Mouse (Mus musculus) hindbrain, embryonic 14.5 days (tissue): Measurements from ENCODE around the gene Tigd3. TPM values are rescaled to one million over a fixed set of nuclear protein-coding genes. Genes with fewer than 3 reads are reported as not detected.

Experiments used
- ATAC-seq: fragments of 200-750 bp; cut with Nextera tagmentation; 2 replicates; pipeline ENCODE4 v1.8.0; 2017; ENCODE audit warnings: moderate number of reproducible peaks, mild to moderate bottlenecking, moderate TSS enrichment, moderate library complexity; ENCODE audit not compliant: low FRiP score
- DNase-seq: peaks from one replicate; pipeline ENCODE4 v3.0.0-alpha.2; 2015; ENCODE audit warnings: low spot score
- H3K27ac ChIP-seq: fragments of 300-500 bp; sonication (generic); 2 replicates; pipeline ENCODE4 v1.5.1; 2014; ENCODE audit warnings: mild to moderate bottlenecking, moderate library complexity
- H3K27me3 ChIP-seq: fragments of 300-500 bp; sonication (generic); 2 replicates; pipeline ENCODE4 v1.6.1; 2014; ENCODE audit warnings: mild to moderate bottlenecking, low read length, mixed read lengths; ENCODE audit not compliant: control insufficient read depth, insufficient read depth
- H3K36me3 ChIP-seq: fragments of 300-500 bp; sonication (generic); replicated peaks from 2 replicates; pipeline ENCODE4 v1.6.1; 2014; ENCODE audit not compliant: control insufficient read depth, insufficient read depth
- H3K4me1 ChIP-seq: fragments of 300-500 bp; sonication (generic); replicated peaks from 2 replicates; pipeline ENCODE4 v1.6.1; 2014; ENCODE audit warnings: antibody characterized with exemption, low read length, mixed read lengths; ENCODE audit not compliant: control insufficient read depth, insufficient read depth
- H3K4me2 ChIP-seq: fragments of 300-500 bp; sonication (generic); replicated peaks from 2 replicates; pipeline ENCODE4 v1.6.1; 2014; ENCODE audit warnings: mild to moderate bottlenecking, moderate library complexity
- H3K4me3 ChIP-seq: fragments of 300-500 bp; sonication (generic); replicated peaks from 2 replicates; pipeline ENCODE4 v1.5.1; 2014; ENCODE audit warnings: mild to moderate bottlenecking, low read length
- H3K9ac ChIP-seq: fragments of 300-500 bp; sonication (generic); 2 replicates; pipeline ENCODE4 v1.6.1; 2014
- H3K9me3 ChIP-seq: fragments of 300-500 bp; sonication (generic); 2 replicates; pipeline ENCODE4 v1.6.1; 2016; ENCODE audit warnings: low read length; ENCODE audit not compliant: control insufficient read depth
- WGBS: fragments of 180-500 bp; shearing (Covaris S2); extraction: QIAGEN DNeasy Blood & Tissue Kit; methylation state at CpG from one replicate; pipeline ENCODE4 v1.1.7; 2014; 5-methylcytosine and 5-hydroxymethylcytosine counted together
- polyA plus RNA-seq: library from polyadenylated mRNA; unstranded; fragments of >200 nt; fragmentation: Nextera tagmentation; extraction: Ambion mirVana; gene quantifications from 2 replicates; pipeline ENCODE4 v1.2.1, GENCODE M21; 2014

The Tigd3 gene
- polyA plus RNA-seq, 1 experiment from 2014 or later: 9.4 TPM

DNA sequence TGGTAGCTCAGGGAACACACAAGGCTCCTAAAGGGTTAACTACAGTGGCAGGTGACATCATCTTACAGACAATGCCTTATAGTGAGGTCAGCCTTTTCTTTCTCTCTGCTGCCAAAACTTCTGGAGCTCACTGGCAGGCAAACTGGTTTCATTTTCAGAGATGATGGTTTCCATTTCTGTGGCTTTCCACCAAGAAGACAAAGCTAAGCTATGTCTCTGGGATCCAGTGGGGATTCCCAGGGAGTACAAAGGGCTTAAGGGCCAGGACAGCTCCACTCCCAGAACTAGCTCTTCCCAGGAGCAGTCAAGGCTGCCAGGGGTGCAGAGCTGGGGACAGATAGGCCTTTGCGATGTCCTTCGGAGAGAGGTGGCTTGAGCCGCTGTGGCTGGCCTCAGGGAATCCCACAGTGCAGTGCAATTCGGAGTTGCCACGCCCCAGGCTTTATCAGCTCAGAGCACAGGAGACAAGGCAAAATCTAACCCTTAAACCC is 42.4 kb downstream of the Tigd3 start:
- peak overlapping the region; percentile 21; the same call in 1 of the 2 replicates for H3K9ac ChIP-seq
- WGBS: 78% methylated on average over 5 of the region's 5 CpGs
- no peak overlapping the region for H3K27ac ChIP-seq

DNA sequence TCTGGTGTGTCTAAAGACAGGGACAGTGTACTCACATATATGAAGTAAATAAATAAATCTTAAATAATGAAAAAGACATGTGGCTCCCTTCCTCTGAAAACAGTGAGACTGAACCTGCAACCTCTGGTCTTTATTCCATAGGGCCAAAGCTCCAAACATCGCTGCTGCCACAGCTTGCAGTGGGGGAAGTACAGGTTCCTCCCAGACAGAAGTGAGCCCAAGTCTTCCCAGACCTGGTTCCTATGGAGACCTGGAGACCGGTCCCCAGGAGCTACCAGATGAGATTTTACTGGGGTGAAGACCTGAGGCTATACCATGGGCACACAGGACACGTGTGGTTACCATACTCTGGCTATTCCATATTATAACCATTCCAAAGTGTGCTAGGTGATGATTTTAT is 43.1 kb downstream of the Tigd3 start:
- Histone ChIP-seq H3K4me1 (peaks cover 35% of the 10 kb centered on the region), H3K9me3 (no peaks in the 10 kb centered on the region), H3K36me3 (peaks cover 21% of the 10 kb centered on the region), H3K4me2 (no peak overlapping the region), H3K27ac (no peak overlapping the region), H3K4me3 (no peak overlapping the region), H3K27me3 (no peaks in the 10 kb centered on the region), H3K9ac (no peak overlapping the region)
- no peak for ATAC-seq
- 87% methylated on average over 3 of the region's 3 CpGs for WGBS
- DNase-seq: no peak

More for the DNA sequence above, 42.4 kb downstream of the Tigd3 start:
- Histone ChIP-seq H3K4me1 (peaks cover 28% of the 10 kb centered on the region), H3K4me3 (no peak overlapping the region), H3K4me2 (no peak overlapping the region), H3K36me3 (peaks cover 28% of the 10 kb centered on the region), H3K9me3 (no peaks in the 10 kb centered on the region), H3K27me3 (no peaks in the 10 kb centered on the region)
- DNase-seq (no peak), ATAC-seq (no peak)

DNA sequence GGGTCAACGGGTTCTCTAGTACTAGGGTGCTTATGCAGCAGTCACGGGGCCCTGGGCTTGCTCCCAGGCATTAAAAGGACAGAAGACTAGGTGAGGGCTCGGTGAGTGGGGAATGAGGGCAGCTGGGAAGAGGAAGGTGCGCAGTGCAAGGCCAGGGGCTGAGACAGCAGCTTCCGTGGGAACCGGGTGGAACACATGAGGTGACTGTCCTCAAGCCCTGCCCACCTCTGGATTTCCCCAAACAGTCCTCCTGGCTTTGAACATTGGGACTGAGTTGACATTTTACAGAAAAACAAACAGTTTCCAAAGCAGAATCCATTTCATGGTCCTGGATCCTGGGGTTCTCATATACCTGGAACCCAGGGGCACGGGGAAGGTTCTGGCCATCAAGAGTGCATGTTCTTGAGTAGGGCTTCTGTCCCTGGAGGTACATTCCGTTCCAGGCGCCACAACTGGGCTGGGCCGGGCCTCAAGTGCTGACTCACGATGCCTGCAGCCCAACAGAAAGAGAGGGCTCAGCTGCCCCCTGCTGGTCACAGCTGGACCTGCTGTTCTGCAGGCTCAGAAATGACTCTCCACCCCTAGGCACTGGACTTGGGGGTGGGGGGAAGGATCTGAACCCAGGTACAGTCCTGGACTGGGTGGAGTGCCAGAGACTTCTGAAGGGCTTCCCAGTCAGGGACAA is 44.0 kb downstream of the Tigd3 start:
- Histone ChIP-seq H3K27ac (no peak overlapping the region), H3K27me3 (no peaks in the 10 kb centered on the region), H3K9me3 (no peaks in the 10 kb centered on the region), H3K36me3 (peaks cover 17% of the 10 kb centered on the region), H3K4me1 (peaks cover 42% of the 10 kb centered on the region), H3K4me3 (no peak overlapping the region), H3K4me2 (no peak overlapping the region; the same call in 1 of the 2 replicates), H3K9ac (no peak overlapping the region)
- peak; percentile 15; the same call in 1 of the 2 replicates for ATAC-seq
- WGBS: 31% methylated on average over 11 of the region's 11 CpGs
- DNase-seq: peak; percentile 89

DNA sequence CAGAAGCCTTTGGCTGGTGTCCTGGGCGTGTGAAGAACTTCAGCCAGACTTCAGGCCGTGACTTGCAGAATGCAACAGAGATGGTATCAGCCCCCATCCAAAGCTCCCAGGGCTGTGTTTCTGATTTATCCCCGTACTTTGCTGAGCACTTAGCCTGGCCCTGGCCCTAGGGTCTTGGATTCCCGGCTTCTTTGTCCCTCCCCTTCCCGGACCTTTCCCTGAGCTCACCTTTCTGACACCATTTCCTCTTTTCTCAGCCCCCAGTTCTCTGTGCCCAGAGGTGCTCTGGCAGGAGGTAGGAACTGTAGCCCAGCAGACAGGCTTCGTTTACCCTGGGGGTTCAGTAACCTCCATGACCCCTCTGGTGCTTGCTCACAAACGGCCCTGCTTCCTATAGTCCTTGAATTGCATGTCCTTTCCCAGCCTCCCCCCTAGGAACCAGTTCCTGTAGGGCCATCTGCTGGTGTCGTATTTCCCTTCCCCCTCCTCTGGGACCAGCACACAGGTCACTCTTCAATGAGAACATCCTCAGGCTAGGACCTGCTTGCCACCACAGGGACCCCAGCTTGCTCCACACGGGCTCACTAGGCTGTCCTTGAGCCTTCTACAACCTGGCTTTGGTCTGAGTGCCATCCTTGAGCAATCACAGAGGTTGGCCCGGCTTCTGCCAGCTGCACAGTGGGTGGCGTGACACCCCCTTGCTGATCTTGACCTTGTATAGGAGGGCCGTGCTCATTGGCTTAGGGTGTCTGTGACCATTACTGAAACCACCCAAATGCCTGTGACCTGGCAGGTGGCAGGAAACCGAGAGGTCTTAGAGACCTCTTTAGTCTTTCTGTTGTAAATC is 44.9 kb downstream of the Tigd3 start:
- ATAC-seq (no peak), DNase-seq (no peak)
- Histone ChIP-seq H3K4me2 (peak overlapping the region; percentile 20; the same call in 1 of the 2 replicates), H3K9me3 (no peaks in the 10 kb centered on the region), H3K9ac (peak overlapping the region; percentile 44; the same call in 1 of the 2 replicates), H3K27me3 (no peaks in the 10 kb centered on the region), H3K4me3 (peak overlapping the region; percentile 4; the same call in 1 of the 2 replicates), H3K4me1 (peaks cover 51% of the 10 kb centered on the region), H3K36me3 (peaks cover 17% of the 10 kb centered on the region), H3K27ac (peak overlapping the region; percentile 99)
- 41% methylated on average over 13 of the region's 13 CpGs for WGBS

- Histone ChIP-seq H3K9me3 (no peaks in the 10 kb centered on the region), H3K9ac (peak overlapping the region; percentile 44), H3K4me3 (0 out of 2 replicates have a peak overlapping the region, but pooled peaks have one; percentile 4), H3K27ac (peak overlapping the region; percentile 99), H3K27me3 (no peaks in the 10 kb centered on the region), H3K4me1 (peaks cover 55% of the 10 kb centered on the region), H3K36me3 (peaks cover 17% of the 10 kb centered on the region), H3K4me2 (peak overlapping the region; percentile 84; the same call in 1 of the 2 replicates)
- DNase-seq (no peak), ATAC-seq (no peak)
- WGBS: 57% methylated on average over 14 of the region's 14 CpGs
These were observed 45.7 kb downstream of the Tigd3 start for GRCm38 (mm10) chr19:5848032-5848825.

- no peaks in the 10 kb centered on the region for H3K9me3 ChIP-seq
- WGBS: 36% methylated on average over 4 of the region's 4 CpGs
- no peak overlapping the region for H3K4me3 ChIP-seq
- no peaks in the 10 kb centered on the region for H3K27me3 ChIP-seq
- peaks cover 9% of the 10 kb centered on the region for H3K36me3 ChIP-seq
- H3K4me1 ChIP-seq: peaks cover 63% of the 10 kb centered on the region
- peak overlapping the region; percentile 84 for H3K4me2 ChIP-seq
- peak overlapping the region; percentile 69; the same call in 1 of the 2 replicates for H3K9ac ChIP-seq
- DNase-seq (no peak), ATAC-seq (no peak)
- H3K27ac ChIP-seq: peak overlapping the region; percentile 99
These were observed 46.6 kb downstream of the Tigd3 start for GRCm38 (mm10) chr19:5847306-5847796.

DNA sequence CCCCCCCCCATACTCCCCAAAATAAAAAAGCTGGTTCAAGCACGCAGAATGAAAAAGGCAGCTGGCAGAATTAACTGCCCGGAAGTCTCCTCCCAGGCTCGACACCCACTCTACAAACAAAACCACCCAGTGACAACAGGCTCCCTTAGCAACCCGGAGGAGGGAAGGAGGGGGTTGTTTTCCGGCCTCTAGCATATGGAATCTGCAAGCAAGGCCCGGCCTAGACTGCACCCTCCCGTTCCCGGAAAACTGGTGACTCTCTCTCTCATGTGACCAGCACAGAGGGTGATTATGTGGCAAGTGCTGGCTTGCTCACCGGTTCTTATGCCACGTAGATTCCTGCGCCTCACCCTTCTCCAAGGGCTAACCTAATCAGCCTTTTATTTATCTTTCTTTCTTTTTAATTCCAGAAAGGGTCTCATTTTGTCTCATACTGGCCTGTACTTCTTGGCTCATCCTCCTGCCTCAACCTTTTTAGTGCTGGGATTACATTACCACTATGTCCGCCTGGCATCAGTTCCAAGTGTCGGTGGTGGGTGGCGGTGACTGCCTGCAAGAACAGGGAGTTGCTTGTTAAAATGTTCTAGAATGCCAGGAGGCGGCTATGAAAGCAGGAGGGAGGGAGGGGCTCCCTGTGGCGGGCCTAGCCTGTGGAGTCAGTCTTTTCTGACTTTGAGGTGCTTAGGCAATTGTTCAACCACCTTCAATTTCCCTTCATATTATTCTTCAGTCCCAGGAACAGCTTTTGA is 47.2 kb downstream of the Tigd3 start:
- WGBS: 1% methylated on average over 16 of the region's 16 CpGs
- peak; percentile 83 for ATAC-seq

DNA sequence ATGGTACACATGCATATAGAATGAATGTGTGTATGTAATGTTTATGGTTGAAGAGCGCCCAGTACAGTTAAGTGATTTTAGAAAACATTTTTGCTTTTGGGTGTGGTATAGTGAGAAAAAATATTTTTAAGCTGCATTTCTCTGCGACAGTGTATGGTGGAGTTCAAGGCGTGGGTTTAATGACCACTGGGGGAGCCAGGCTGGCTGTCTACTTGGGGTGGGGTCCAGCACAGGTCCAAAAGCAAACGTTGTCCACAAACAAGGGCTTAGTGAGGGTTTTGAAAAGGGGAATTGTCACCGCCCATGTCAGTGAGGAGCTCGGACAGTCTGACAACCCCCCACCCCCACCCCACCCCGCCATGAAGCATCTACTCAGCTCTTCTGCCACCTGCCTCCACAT is 47.8 kb downstream of the Tigd3 start:
- peak overlapping the region; percentile 31 for H3K4me3 ChIP-seq

More for the DNA sequence above, 47.2 kb downstream of the Tigd3 start:
- peak; percentile 83 for DNase-seq
- Histone ChIP-seq H3K4me3 (peak overlapping the region; percentile 31), H3K4me2 (peak overlapping the region; percentile 84), H3K4me1 (peaks cover 68% of the 10 kb centered on the region), H3K9me3 (no peaks in the 10 kb centered on the region), H3K27ac (peak overlapping the region; percentile 99), H3K36me3 (peaks cover 3% of the 10 kb centered on the region), H3K27me3 (no peaks in the 10 kb centered on the region), H3K9ac (peak overlapping the region; percentile 69)

More for the DNA sequence above, 47.8 kb downstream of the Tigd3 start:
- DNase-seq (no peak), ATAC-seq (peak; percentile 41)
- peak overlapping the region; percentile 99 for H3K27ac ChIP-seq
- H3K4me2 ChIP-seq: peak overlapping the region; percentile 84
- no peaks in the 10 kb centered on the region for H3K36me3 ChIP-seq
- H3K27me3 ChIP-seq: no peaks in the 10 kb centered on the region
- no peaks in the 10 kb centered on the region for H3K9me3 ChIP-seq
- under 1% methylated on average over 7 of the region's 7 CpGs for WGBS
- H3K9ac ChIP-seq: peak overlapping the region; percentile 69
- H3K4me1 ChIP-seq: peaks cover 68% of the 10 kb centered on the region
